Mouse (Mus musculus): ENCODE measurements around the gene Olfr649. TPM values are rescaled to one million over a fixed set of nuclear protein-coding genes. Genes with fewer than 3 reads are reported as not detected.

The Olfr649 gene
- polyA plus RNA-seq, 2 experiments, result not detected

DNA sequence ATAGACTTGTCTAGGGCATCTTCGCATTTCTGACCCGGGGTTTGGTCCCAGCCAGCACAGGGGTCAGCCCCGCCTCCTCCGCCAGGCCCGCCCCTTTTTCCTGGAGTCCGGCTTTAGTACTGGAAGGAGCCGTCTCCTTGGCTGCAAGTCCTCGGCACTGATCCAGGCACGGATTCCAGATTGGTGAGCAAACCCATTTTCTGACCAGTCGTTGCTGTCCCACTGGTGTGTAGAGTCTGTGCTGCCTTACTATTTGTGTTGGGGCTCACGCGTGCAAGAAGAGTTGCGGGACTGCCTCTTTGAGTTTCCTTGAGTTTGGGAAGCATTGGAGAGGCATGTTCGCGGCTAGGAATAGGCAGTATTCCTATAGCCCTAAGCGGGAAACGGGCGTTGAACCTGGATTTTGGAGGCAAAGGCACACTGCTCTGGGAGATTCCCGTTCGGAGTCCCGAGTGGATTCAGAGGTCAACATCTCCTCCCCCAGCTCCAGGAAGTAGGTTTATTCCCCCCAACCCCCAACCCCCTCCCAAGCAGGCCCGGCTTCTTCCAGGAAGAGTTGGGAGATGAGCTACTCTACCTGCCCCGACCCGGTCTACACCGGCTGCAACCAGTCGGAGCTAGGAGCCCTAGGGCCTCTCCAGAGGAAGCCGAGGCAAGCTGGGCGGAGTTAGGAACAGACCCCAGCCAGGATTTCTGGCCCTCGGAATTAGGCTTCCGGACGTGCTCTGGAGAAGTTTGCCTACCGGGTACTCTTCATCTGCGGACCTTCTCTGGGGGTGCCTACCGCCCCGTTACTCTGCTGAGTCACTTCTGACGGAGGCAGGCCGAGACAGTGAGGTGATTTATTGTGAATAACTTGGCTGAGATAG, 23.1 kb upstream of the Olfr649 start, which contains the start of gene Trim6:
Gene Trim6 (plus strand): TSS at position 93 of the 869 bp plus-strand sequence.
- H3K36me3 ChIP-seq (replicated peaks; ENCODE audit: control insufficient read depth, insufficient read depth, low read depth), result no peaks in the 10 kb centered on the region
- no peaks in the 10 kb centered on the region for H3K27me3 ChIP-seq (ENCODE audit: control insufficient read depth, insufficient read depth, low read length)
- TF ChIP-seq CTCF (IDR thresholded peaks at IDR 0.05; ENCODE audit: low read depth) (no peak), EP300 (IDR thresholded peaks at IDR 0.05; ENCODE audit: low read depth) (no peak)
- peak in 1 of 3 experiments; percentile 10 for DNase-seq (ENCODE audit: low read depth in 3 of 3, low spot score in 3 of 3)
- H3K4me3 ChIP-seq (ENCODE audit: insufficient read depth in 1 of 2, low read depth in 2 of 2, low read length in 2 of 2), result peak within 1 kb of the TSS; percentile 54 to 61
- H3K9ac ChIP-seq (replicated peaks), result peak within 1 kb of the TSS; percentile 57
- H3K27ac ChIP-seq, result no peak within 1 kb of the TSS
- H3K4me1 ChIP-seq (replicated peaks; ENCODE audit: control insufficient read depth in 2 of 2, insufficient read depth in 2 of 2, low read length in 1 of 2), result no peaks in the 10 kb centered on the region
- H3K4me2 ChIP-seq (ENCODE audit: low read depth), result peak within 1 kb of the TSS; percentile 70
- no peaks in the 10 kb centered on the region for H3K9me3 ChIP-seq (ENCODE audit: control insufficient read depth, low read length)
- ATAC-seq (ENCODE audit: insufficient read depth), result peak; percentile 70
- WGBS (ENCODE audit: insufficient replicate concordance), result under 1% methylated on average over 37 of the region's 37 CpGs

DNA sequence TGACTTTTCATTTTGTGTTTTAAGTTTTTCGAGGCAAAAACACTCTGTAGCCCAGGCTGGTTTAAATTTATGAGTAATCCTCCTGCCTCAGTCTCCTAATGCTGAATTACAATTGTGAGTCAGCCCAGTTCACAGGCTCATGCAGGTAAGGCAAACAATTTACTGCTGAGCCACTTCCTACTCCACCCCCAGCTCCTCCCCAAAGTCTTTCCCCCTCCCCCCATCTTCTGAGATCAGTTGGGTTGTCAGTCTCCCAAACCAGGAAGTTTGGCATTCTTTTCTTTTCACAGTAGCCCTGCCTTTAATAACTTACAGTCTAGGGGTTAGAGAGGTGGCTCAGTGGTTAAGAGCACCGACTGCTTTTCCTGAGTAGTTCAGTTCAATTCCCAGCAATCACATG, 22.1 kb upstream of the Olfr649 start:
- H3K36me3 ChIP-seq (replicated peaks; ENCODE audit: control insufficient read depth, insufficient read depth, low read depth), result no peaks in the 10 kb centered on the region
- H3K27ac ChIP-seq, result no peak overlapping the region
- H3K9me3 ChIP-seq (ENCODE audit: control insufficient read depth, low read length), result no peaks in the 10 kb centered on the region
- H3K4me3 ChIP-seq (ENCODE audit: insufficient read depth in 1 of 2, low read depth in 2 of 2, low read length in 2 of 2), result no peak overlapping the region
- H3K9ac ChIP-seq (replicated peaks), result no peak overlapping the region
- no peak for TF ChIP-seq CTCF (IDR thresholded peaks at IDR 0.05; ENCODE audit: low read depth)
- 25% methylated on average over 2 of the region's 2 CpGs for WGBS (ENCODE audit: insufficient replicate concordance)
- no peaks in the 10 kb centered on the region for H3K4me1 ChIP-seq (replicated peaks; ENCODE audit: control insufficient read depth in 2 of 2, insufficient read depth in 2 of 2, low read length in 1 of 2)
- DNase-seq (ENCODE audit: low read depth in 3 of 3, low spot score in 3 of 3) (no peak), ATAC-seq (ENCODE audit: insufficient read depth) (no peak)
- H3K4me2 ChIP-seq (ENCODE audit: low read depth), result no peak overlapping the region
- H3K27me3 ChIP-seq (ENCODE audit: control insufficient read depth, insufficient read depth, low read length), result no peaks in the 10 kb centered on the region

DNA sequence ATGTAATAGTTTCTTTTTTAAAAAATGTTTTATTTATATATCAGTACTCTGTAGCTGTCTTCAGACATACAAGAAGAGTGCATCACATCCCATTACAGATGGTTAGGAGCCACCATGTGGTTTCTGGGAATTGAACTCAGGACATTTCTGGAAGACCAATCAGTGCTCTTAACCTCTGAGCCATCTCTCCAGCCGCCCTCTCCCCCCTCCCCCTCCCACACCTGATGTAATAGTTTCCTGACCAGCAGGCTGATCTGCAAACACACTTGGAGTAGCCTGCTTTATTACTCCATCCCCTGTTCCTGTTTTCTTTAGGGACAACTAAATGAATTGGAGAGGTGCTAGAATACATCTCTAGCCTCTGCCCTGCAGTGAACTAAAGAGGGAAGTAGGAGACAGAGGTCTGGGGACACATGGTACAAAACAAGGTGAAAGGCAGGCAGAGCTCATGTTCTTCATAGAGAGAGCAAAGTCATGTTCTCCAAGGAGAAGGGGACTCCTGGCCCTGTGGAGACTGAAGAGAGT, 20.3 kb upstream of the Olfr649 start:
- no peak for ATAC-seq (ENCODE audit: insufficient read depth)
- no peak for DNase-seq (ENCODE audit: low read depth in 3 of 3, low spot score in 3 of 3)
- WGBS (ENCODE audit: insufficient replicate concordance), result 25% methylated on average over 1 of the region's 1 CpGs

DNA sequence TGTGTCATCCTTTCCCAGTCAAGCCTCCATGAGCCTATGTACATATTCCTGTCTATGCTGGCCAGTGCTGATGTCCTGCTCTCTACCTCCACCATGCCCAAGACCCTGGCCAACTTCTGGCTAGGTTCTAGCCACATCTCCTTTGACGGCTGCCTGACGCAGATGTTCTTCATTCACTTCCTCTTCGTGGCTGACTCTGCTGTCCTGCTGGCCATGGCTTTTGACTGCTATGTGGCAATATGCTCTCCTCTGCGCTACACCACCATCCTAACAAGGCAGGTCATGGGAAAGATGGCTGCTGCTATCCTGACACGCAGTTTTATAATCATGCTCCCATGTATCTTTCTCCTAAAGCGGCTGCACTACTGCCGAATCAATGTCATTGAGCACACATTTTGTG, 10.4 kb upstream of the Olfr649 start:
- no peak for DNase-seq (ENCODE audit: low read depth in 3 of 3, low spot score in 3 of 3)
- H3K9ac ChIP-seq (replicated peaks), result no peak overlapping the region
- H3K4me3 ChIP-seq (ENCODE audit: insufficient read depth in 1 of 2, low read depth in 2 of 2, low read length in 2 of 2), result no peak overlapping the region
- H3K27me3 ChIP-seq (ENCODE audit: control insufficient read depth, insufficient read depth, low read length), result no peaks in the 10 kb centered on the region
- no peaks in the 10 kb centered on the region for H3K4me1 ChIP-seq (replicated peaks; ENCODE audit: control insufficient read depth in 2 of 2, insufficient read depth in 2 of 2, low read length in 1 of 2)
- no peak overlapping the region for H3K27ac ChIP-seq
- no peaks in the 10 kb centered on the region for H3K9me3 ChIP-seq (ENCODE audit: control insufficient read depth, low read length)
- no peak overlapping the region for H3K4me2 ChIP-seq (ENCODE audit: low read depth)
- 43% methylated on average over 7 of the region's 7 CpGs for WGBS (ENCODE audit: insufficient replicate concordance)
- TF ChIP-seq EP300 (IDR thresholded peaks at IDR 0.05; ENCODE audit: low read depth), result no peak
- no peak for ATAC-seq (ENCODE audit: insufficient read depth)
- no peaks in the 10 kb centered on the region for H3K36me3 ChIP-seq (replicated peaks; ENCODE audit: control insufficient read depth, insufficient read depth, low read depth)

More for the DNA sequence above, 20.3 kb upstream of the Olfr649 start:
- H3K4me3 ChIP-seq (ENCODE audit: insufficient read depth in 1 of 2, low read depth in 2 of 2, low read length in 2 of 2), result no peak overlapping the region
- H3K36me3 ChIP-seq (replicated peaks; ENCODE audit: control insufficient read depth, insufficient read depth, low read depth), result no peaks in the 10 kb centered on the region
- H3K27me3 ChIP-seq (ENCODE audit: control insufficient read depth, insufficient read depth, low read length), result no peaks in the 10 kb centered on the region
- no peaks in the 10 kb centered on the region for H3K9me3 ChIP-seq (ENCODE audit: control insufficient read depth, low read length)
- H3K9ac ChIP-seq (replicated peaks), result no peak overlapping the region
- H3K4me2 ChIP-seq (ENCODE audit: low read depth), result no peak overlapping the region
- H3K4me1 ChIP-seq (replicated peaks; ENCODE audit: control insufficient read depth in 2 of 2, insufficient read depth in 2 of 2, low read length in 1 of 2), result no peaks in the 10 kb centered on the region
- no peak for TF ChIP-seq CTCF (IDR thresholded peaks at IDR 0.05; ENCODE audit: low read depth)
- H3K27ac ChIP-seq, result no peak overlapping the region

DNA sequence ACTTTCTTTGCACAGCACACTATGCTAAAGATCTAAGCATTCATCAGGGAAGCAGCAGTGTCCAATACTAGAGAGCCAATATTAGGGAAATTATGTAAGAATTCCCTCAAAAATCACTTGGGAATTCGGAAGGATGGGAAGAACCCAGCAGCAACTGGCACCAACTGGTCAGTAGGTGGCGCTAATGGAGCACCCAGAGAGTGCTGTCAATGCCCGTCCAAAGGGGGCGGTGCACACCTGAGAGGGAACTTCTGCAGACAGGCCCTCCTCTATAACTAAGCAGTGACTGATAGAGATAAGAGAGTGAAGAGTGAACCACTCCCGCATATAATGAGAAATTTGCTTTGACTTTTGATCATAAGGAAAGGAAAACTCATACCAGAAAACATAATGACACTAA, 4.0 kb upstream of the Olfr649 start:
- no peaks in the 10 kb centered on the region for H3K27me3 ChIP-seq (ENCODE audit: control insufficient read depth, insufficient read depth, low read length)
- H3K4me1 ChIP-seq (replicated peaks; ENCODE audit: control insufficient read depth in 2 of 2, insufficient read depth in 2 of 2, low read length in 1 of 2), result no peaks in the 10 kb centered on the region
- no peaks in the 10 kb centered on the region for H3K9me3 ChIP-seq (ENCODE audit: control insufficient read depth, low read length)
- no peaks in the 10 kb centered on the region for H3K36me3 ChIP-seq (replicated peaks; ENCODE audit: control insufficient read depth, insufficient read depth, low read depth)
- H3K9ac ChIP-seq (replicated peaks), result no peak overlapping the region
- peak; percentile 19 to 33 (median 32) for DNase-seq (ENCODE audit: low read depth in 3 of 3, low spot score in 3 of 3)
- H3K4me3 ChIP-seq (ENCODE audit: insufficient read depth in 1 of 2, low read depth in 2 of 2, low read length in 2 of 2), result no peak overlapping the region
- no peak overlapping the region for H3K27ac ChIP-seq
- no peak overlapping the region for H3K4me2 ChIP-seq (ENCODE audit: low read depth)
- TF ChIP-seq CTCF (IDR thresholded peaks at IDR 0.05; ENCODE audit: low read depth) (peak; percentile 92), EP300 (IDR thresholded peaks at IDR 0.05; ENCODE audit: low read depth) (no peak)
- ATAC-seq (ENCODE audit: insufficient read depth), result peak; percentile 59
- 2% methylated on average over 5 of the region's 5 CpGs for WGBS (ENCODE audit: insufficient replicate concordance)

Data from liver, embryonic 14.5 days (tissue).